Mouse (Mus musculus) megakaryocyte, embryonic 14.5 days (primary cell): ENCODE data around the gene Dnm2. TPM values are rescaled to one million over a fixed set of nuclear protein-coding genes. Genes with fewer than 3 reads are reported as not detected.
"Not testable (repeated sequence)": the region's sequence is repeated elsewhere in the genome, so short reads cannot be mapped to it uniquely, and the experiment has no call there.

ENCODE experiments used
- H3K27me3 ChIP-seq: replicated peaks from 2 replicates; pipeline ENCODE3; 2012; ENCODE audit warnings: inconsistent platforms
- H3K36me3 ChIP-seq: replicated peaks from 2 replicates; pipeline ENCODE3; 2012; ENCODE audit warnings: low read length, inconsistent platforms, mixed read lengths
- H3K4me1 ChIP-seq: 2 replicates; pipeline ENCODE4 v1.6.1; 2012; ENCODE audit warnings: inconsistent platforms
- H3K4me3 ChIP-seq: replicated peaks from 2 replicates; pipeline ENCODE3; 2012; ENCODE audit warnings: moderate library complexity, mild to moderate bottlenecking, inconsistent platforms
- H3K9me3 ChIP-seq: 2 replicates; pipeline ENCODE4 v1.6.1; 2012; ENCODE audit warnings: inconsistent platforms
- FLI1 ChIP-seq: IDR thresholded peaks from 2 replicates; pipeline ENCODE4 v1.6.1; 2012; ENCODE audit warnings: low read length, inconsistent platforms, mixed read lengths
- GATA1 ChIP-seq: IDR thresholded peaks from 3 replicates; pipeline ENCODE4 v1.6.1; 2012; ENCODE audit warnings: mixed read lengths, low read length, inconsistent platforms, borderline replicate concordance
- polyA plus RNA-seq: library from polyadenylated mRNA; stranded (reverse); fragments of >175 nt; gene quantifications from 2 replicates; pipeline ENCODE4 v1.2.3, GENCODE M21; 2012; ENCODE audit warnings: low replicate concordance; ENCODE audit not compliant: insufficient read depth

The Dnm2 gene
- polyA plus RNA-seq, 1 experiment = 714 TPM

DNA sequence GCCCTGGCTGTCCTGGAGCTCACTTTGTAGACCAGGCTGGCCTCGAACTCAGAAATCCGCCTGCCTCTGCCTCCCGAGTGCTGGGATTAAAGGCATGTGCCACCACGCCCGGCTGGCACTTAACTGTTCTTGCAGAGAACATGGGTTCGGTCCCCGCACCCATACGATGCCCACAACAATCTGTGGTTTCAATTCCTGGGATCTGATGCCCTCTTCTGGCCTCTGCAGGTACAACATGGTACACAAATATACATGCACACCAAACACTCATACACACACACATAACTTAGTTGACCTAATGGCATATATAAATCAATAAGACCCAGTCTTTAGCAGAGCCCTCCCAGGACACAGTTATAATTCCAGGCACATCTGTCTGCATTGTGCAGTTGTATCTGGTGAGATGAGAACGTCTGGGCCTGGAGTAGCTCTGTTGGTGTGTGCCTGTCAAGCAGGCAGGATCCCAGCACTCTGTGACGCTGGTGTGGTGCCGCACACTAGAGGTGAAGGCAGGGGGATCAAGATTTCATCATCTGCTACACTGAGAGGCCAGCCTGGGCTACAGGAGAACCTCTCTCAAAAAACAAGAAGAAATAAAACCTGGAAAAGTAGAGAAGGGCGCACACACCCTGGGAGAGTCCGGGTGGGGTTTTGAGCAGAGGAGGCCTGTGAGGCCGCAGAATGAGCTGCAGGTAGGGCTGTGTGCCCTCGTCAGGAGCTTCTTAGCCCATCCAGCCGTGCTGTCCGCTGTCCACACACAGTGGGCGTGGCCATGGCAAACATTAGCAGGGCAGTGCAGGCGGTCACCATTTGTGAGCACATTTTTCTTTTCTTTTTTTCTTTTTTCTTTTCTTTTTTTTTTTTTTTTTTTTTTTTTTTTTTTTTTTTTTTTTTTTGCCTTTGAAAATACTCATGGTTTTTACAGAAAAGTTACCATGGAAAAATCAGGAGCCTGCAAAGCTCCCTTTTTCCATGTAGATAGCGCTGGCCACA lies 44.6 kb downstream of the Dnm2 start:
- no peaks in the 10 kb centered on the region for H3K9me3 ChIP-seq
- peaks cover 40% of the 10 kb centered on the region for H3K4me1 ChIP-seq
- H3K27me3 ChIP-seq = no peaks in the 10 kb centered on the region
- TF ChIP-seq GATA1 = no peak
- TF ChIP-seq FLI1 = no peak
- H3K36me3 ChIP-seq = peaks cover 98% of the 10 kb centered on the region
- H3K4me3 ChIP-seq = no peak overlapping the region

GRCm38 (mm10) chr9:21472913-21473312 lies 48.2 kb downstream of the Dnm2 start:
- TF ChIP-seq FLI1 (no peak), GATA1 (no peak)

DNA sequence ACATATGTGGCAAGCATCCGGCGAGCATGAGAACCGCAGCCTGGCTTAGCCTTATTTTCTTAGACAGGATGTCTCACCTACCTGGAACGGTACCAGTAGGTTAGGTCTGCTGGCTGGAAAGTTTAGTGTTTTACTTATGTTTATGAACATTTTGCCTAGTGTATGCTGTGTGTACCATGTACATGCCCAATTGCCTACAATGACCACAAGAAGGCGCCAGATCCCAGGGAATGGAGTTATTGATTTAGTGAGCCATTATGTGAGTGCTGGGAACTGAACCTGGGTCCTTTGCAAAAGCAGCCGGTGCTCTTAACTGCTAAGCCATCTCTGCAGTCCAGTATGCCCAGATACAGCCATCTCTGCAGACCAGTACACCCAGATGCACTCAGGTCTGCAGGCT lies 53.0 kb downstream of the Dnm2 start:
- TF ChIP-seq FLI1 (no peak), GATA1 (no peak)
- Histone ChIP-seq H3K4me3 (no peak overlapping the region), H3K4me1 (peaks cover 17% of the 10 kb centered on the region), H3K27me3 (no peaks in the 10 kb centered on the region), H3K9me3 (peaks cover 8% of the 10 kb centered on the region), H3K36me3 (peaks cover 100% of the 10 kb centered on the region)

More at GRCm38 (mm10) chr9:21472913-21473312, 48.2 kb downstream of the Dnm2 start:
- Histone ChIP-seq H3K4me1 (peaks cover 8% of the 10 kb centered on the region), H3K4me3 (no peak overlapping the region), H3K27me3 (no peaks in the 10 kb centered on the region), H3K36me3 (peaks cover 99% of the 10 kb centered on the region), H3K9me3 (peaks cover 7% of the 10 kb centered on the region)

DNA sequence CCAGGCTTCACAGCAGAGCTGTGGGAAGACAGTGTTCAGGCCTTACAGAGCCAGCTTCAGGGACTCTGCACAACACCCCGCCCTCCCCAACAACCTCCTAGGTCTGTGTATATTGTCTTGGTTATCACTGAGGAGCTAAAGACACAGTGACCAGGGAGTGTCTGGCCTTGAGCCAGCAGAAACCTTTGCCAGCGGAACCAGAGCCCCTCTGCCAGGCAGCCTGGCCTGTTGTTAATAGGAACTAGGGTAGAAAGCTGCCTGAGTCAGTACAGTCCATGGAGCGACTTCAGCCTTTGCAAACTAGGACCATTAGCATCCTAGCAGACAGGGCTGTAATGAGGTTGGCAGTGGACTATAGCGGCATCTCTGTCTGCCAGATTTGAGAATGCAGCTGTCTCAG lies 59.4 kb downstream of the Dnm2 start:
- Histone ChIP-seq H3K9me3 (no peaks in the 10 kb centered on the region), H3K27me3 (no peaks in the 10 kb centered on the region), H3K4me3 (no peak overlapping the region), H3K36me3 (peaks cover 98% of the 10 kb centered on the region), H3K4me1 (peaks cover 17% of the 10 kb centered on the region)
- no peak for TF ChIP-seq GATA1
- no peak for TF ChIP-seq FLI1

- H3K9me3 ChIP-seq, H3K27me3 ChIP-seq, H3K4me3 ChIP-seq: not testable (repeated sequence)
- H3K4me1 ChIP-seq = peaks cover 15% of the 10 kb centered on the region
- peaks cover 97% of the 10 kb centered on the region for H3K36me3 ChIP-seq
Measured at GRCm38 (mm10) chr9:21488246-21488645, 63.5 kb downstream of the Dnm2 start.

- peaks cover 97% of the 10 kb centered on the region for H3K36me3 ChIP-seq
- TF ChIP-seq GATA1 (no peak), FLI1 (no peak)
Measured at GRCm38 (mm10) chr9:21490696-21491095, 66.0 kb downstream of the Dnm2 start.

GRCm38 (mm10) chr9:21493907-21494306 lies 69.2 kb downstream of the Dnm2 start:
- H3K27me3 ChIP-seq = no peaks in the 10 kb centered on the region
- no peak for TF ChIP-seq GATA1
- TF ChIP-seq FLI1 = no peak
- no peak overlapping the region for H3K4me3 ChIP-seq
- H3K9me3 ChIP-seq = no peaks in the 10 kb centered on the region
- peaks cover 43% of the 10 kb centered on the region for H3K4me1 ChIP-seq
- peaks cover 99% of the 10 kb centered on the region for H3K36me3 ChIP-seq

More at GRCm38 (mm10) chr9:21490696-21491095, 66.0 kb downstream of the Dnm2 start:
- Histone ChIP-seq H3K4me3 (no peak overlapping the region), H3K27me3 (no peaks in the 10 kb centered on the region), H3K9me3 (no peaks in the 10 kb centered on the region), H3K4me1 (peaks cover 30% of the 10 kb centered on the region)

GRCm38 (mm10) chr9:21494726-21495125 lies 70.0 kb downstream of the Dnm2 start:
- H3K4me3 ChIP-seq = no peak overlapping the region
- TF ChIP-seq FLI1 = no peak
- no peak for TF ChIP-seq GATA1
- H3K4me1 ChIP-seq = peaks cover 43% of the 10 kb centered on the region
- peaks cover 99% of the 10 kb centered on the region for H3K36me3 ChIP-seq
- H3K9me3 ChIP-seq = no peaks in the 10 kb centered on the region
- H3K27me3 ChIP-seq = no peaks in the 10 kb centered on the region

DNA sequence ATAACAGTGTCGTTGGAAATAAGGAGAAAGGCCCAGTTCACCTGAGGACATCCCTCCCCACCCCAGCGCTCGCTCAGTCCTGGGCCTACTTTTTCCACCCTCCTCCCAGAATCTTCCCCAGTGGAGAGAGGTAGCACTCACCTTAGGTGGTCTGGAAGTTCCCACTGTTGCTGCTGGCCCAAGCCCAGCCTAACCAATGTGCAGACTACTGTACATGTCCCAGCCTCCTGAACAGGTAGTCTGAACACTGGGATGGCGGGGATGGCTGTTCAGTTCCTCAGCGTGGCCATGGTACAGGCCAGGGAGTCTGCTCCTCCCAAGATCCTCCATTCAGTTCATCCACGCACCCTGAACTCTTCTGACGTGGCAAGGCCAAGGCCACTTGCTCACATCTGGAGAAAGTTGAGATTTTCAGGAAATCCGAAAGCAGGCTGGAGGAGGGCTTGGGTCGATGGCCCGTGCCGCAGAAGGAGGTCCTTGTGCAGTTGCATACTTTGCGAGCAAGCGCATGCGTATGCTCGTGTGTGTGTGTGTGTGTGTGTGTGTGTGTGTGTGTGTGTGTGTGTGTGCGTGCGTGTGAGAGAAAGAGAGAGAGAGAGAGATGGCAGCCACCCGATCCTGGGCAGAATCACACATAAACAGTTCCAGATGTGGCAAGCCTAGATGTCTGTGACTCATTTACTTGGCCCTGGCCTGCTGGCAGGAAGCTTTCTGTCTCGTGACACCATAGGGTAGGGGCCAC lies 71.8 kb downstream of the Dnm2 start:
- Histone ChIP-seq H3K36me3 (peaks cover 88% of the 10 kb centered on the region), H3K4me3 (no peak overlapping the region), H3K27me3 (no peaks in the 10 kb centered on the region), H3K9me3 (no peaks in the 10 kb centered on the region), H3K4me1 (peaks cover 43% of the 10 kb centered on the region)
- TF ChIP-seq FLI1 (no peak), GATA1 (no peak)

GRCm38 (mm10) chr9:21497050-21497542 lies 72.4 kb downstream of the Dnm2 start:
- peaks cover 41% of the 10 kb centered on the region for H3K4me1 ChIP-seq
- H3K9me3 ChIP-seq = no peaks in the 10 kb centered on the region
- H3K36me3 ChIP-seq = peaks cover 86% of the 10 kb centered on the region
- TF ChIP-seq FLI1 = no peak
- TF ChIP-seq GATA1 = no peak
- no peaks in the 10 kb centered on the region for H3K27me3 ChIP-seq
- no peak overlapping the region for H3K4me3 ChIP-seq
